Mouse (Mus musculus) stomach, postnatal 0 days (tissue): ENCODE results near the gene Vax1.

Source experiments
- CTCF ChIP-seq: IDR thresholded peaks from 2 replicates; pipeline ENCODE4 v1.5.1; 2016; ENCODE audit warnings: antibody characterized with exemption, low read depth, mild to moderate bottlenecking, moderate library complexity
- EP300 ChIP-seq: optimal IDR thresholded peaks from 2 replicates; pipeline ENCODE3; 2016; ENCODE audit warnings: antibody characterized with exemption

DNA sequence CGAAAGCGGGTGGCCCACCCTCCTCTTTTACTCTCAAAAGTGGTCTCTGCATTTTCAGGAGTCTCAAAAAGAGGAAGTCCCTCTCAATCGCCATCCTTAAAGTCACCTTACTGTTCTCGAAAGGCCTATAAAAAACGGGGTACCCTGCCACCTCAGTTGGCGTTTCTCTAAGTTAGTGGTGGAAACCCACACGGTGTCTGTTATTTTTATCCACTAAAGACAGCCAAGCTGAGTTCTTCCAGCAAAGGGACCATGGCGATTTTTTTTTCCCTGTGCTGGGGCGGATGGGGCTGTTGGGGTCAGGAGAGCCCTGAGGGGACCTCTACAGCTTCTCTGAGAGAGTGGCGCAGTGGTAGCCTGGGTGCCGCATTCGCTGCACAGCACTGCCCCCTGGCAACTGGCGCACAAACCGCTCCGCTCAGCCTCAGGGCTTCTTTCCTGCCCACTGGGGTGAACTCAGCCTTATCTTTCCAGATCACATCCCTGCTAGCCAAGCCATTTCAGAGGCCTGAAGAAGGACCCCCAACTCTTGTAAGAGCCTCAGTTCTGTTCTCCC lies 26.3 kb upstream of the Vax1 start:
- no peak for TF ChIP-seq EP300
- peak; percentile 74 for TF ChIP-seq CTCF
